Mouse (Mus musculus) retina, postnatal 7 days (tissue): ENCODE measurements around the gene Atg3.
A peak's percentile ranks its signal among the peaks of the same experiment; 100 is the strongest.

ENCODE experiments used
- DNase-seq: peaks from one replicate; pipeline ENCODE4 v3.0.0-alpha.2; 2012; ENCODE audit warnings: low read depth, low spot score

The Atg3 gene

DNA sequence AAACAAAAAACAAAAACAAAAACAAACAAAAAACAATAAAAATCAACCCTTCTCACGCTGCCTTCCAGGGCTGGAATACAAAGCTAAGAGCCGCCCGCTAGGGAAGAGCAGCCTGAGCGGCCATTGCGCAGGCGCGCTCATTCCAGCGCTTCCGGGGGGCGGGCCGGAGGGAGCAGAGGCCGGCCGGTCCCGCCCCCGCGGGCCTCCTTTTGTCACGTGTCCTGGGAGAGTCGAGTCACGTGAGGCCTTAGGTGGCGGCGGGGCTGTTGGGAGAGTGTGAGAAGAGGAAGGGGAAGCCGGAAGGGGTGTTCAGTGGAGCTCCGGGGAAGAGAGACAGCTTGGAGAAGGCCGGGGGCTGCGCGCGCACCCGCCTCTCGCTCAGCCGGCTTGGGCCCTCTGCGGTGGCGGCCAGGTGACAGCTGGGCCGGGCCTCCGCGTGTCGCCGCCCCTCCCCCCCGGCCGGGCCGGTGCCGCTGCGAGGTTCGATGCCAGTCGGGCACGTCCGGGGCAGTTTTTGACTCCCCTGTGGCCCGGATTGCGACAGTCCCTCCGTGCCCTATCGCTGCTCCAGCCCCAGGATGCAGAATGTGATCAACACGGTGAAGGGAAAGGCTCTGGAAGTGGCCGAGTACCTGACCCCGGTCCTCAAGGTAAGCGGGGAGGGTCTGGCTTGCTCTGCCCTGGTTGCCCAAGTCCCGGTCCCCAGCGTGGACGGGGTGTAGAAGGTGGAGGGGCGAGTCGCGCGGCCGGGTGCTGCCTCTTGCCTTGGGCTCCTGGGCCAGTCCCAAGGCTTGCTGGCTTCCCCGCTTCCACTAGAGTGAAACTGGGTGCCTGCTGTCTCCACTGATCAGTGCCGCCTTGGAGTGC, at the start of gene Atg3, which contains the start of gene Slc35a5:
Gene Atg3, plus strand, starts transcription at position 264 of the 867 bp plus-strand sequence.
Gene Slc35a5, minus strand, starts transcription at position 185 of the 867 bp plus-strand sequence.
- DNase-seq, result peak; percentile 97

DNA sequence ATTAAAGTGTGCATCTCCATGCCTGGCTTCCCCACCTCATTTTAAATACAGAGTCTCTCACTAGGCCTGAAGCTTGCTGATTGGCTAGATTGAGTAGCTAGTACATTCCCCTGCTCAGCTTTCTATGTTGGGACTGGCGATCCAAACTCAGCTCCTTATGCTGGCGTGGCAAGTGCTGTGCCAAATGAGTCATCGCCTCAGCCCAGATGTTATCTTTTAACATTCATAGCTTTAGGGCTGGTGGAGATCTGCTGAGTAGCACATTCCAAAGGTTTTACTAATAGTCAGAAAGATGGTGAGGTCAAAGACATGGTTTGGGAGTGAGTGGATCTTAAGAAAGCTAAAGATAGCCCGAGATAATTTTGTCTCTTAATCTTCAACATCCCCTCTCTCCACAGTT, 48.1 kb upstream of the Atg3 start:
- DNase-seq, result no peak

DNA sequence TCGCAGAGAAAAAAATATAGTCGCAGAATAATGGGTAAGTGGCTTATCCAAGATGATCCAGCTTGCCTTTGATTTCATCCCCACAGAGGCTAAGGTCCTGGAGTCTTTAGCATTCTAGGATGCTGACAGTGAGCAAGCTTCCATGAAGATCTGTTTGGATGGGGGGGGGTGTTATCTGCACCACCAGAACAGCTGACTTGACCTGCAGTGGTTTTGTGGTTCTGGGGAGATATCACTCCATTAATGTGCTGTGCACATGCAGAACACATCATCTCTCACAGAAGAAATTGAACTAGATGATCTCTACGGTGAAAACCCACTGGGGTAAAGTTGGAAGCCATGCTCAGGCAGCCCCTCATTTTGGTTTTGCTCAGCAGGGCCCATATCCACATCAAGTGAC, 41.4 kb upstream of the Atg3 start:
- DNase-seq, result no peak

DNA sequence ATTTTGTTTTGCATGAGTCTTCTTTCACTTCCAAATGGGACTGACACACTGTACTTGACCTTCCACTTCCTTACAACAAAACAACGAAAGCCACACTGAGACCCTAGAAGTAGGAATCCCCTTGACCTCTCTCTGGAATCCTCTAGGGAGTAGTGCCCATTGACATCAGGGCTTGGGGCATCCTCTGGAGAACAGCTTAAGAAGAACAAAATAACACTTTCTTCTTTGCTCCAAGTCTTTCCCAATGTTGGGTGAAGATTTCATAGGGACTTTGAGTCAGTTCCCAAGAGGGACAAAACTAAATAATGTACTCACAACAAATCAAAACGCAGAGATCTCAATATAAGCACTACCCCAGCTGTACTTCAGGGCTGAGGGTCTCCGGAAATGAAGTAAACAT, 39.8 kb upstream of the Atg3 start:
- no peak for DNase-seq

DNA sequence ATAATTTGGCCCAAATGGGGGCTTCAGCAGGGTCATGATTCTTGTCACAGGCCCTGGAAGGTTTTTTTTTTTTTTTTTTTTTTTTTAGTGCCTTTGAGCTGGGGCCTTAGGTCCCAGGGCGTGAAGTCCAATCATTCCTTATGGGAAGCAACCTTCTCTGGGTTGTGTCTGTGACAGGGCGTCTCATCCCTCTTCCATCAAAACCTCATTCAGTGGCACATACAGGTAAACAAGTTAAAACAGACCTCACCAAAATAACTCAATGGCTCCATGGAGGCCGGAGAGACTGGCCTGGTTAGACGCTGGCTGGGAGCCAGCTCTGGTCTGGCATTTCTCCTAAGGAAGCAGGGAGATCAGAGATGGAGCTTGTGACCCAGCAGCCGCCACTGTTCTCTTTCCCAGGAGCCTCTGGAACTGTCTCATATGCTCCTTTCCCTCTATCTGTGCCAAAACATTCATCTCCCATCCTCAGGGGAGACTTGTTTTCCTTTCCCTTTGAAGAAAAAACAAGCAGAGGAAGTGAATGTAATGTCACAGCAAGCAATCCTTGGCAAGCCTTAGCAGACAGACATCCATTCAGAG, 37.6 kb upstream of the Atg3 start:
- no peak for DNase-seq

DNA sequence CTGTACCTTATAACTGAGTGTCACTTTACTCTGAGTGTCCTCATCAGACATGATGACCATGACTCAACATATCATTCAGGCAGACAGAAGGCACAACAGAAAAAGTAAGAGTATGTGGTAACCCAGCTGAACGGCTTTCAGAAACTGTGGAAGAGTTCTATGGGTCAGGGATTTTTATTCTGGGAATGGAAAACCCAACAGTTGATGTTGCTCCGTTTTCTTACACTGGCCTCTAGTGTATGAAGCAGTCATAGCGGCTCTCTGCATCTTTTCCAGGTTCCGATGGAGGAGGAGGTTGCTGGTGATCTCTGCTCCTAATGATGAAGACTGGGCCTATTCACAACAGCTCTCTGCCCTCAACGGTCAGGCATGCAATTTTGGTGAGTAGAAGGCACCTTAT, 36.0 kb upstream of the Atg3 start:
- DNase-seq, result no peak

DNA sequence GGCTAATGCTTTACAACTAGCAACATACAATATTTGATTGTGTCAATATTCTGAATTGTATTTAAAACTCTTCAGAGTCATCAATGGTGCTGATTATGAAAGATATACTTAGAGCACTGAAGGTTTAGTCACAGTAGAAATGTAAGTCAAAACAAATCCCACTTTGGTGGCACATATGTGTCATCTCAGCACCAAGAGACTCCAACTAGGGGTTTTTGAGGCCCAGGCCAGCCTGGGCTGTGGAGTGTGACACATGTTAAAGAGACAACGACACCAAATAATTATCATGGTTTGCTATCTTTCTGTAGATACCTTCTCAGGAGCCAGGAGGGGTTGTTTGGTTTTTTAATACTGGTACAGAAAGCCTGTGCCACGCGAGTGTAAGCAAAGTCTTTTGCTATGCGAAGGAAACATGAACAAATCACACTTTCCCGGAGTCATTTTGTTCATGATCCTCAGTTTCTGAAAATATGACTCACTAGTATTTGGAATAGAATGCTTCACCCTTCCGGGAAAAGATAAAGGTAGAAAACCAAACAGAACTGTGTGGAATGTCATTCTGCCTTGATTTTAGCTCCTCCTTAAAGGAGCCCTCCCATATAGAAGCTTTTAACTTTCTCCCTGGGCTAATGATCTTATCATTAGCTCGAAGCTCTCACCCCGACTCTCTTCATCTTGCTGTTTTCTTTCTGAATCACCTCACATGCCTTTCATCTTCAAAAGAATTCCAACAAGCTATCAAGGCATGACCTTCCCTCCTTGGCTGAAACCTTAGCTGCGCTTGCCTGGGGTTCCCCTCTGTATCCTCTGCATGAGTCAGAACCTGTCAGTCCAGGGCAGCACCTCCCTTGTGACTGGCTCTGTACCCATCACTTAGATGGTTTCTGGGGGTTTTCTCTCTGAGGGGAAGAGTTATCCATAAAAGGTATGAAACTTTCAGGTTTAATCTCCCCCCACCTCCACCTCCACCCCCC, 34.1 kb upstream of the Atg3 start:
- no peak for DNase-seq

DNA sequence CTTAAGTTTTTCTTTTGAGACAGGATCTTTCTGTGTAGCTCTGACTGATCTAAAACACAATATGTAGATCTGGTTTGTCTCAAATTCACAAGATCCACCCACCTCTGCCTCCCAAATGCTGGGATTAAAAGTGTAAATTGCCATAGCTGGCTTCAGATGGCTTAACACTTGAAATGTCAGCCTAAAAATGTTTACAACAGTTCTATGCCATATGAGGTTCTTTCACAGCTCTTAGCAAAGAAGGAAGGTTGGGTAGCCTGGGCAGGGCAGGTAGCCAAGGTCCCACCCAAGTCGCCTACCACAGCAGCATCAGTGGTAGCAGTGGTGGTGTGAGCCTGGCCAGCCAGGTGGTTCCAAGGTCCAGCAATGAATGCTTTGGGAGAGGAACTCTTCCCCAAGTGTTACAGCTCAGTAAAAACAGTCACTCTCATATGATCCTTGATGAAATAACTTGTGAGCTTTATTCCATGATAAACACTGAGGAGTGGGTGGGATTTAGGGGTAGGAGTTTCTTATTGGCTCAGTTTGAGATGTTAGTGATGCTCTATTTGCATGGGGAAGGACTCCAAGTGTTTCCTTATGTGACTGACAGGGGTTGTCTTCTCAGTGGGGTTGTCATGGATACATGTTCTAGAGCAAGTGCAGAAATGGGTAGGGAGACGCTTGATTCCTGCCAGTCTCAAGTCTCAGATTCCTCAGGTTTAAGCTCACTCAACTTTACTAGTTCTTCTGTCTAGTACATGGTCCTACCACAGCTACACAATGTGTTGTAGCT, 30.5 kb upstream of the Atg3 start:
- no peak for DNase-seq

DNA sequence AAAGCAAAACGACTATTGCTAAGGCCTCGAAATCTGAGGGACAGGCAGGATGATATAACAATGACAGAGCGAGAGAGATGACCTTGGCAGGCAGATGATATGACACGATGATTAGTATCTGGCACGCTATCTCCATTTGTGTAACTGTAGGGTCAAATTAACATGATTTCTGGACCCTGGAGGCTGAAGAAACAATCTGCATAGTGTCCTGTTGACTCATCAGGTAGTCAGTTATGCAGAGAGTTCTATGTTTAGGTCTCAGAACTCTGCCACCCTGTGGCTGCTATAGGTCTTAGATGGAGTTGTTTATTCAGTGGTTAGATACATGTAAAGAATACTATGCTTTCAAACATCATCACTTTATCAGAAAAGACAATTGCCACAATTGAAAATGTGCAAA, 16.9 kb upstream of the Atg3 start:
- DNase-seq, result no peak

DNA sequence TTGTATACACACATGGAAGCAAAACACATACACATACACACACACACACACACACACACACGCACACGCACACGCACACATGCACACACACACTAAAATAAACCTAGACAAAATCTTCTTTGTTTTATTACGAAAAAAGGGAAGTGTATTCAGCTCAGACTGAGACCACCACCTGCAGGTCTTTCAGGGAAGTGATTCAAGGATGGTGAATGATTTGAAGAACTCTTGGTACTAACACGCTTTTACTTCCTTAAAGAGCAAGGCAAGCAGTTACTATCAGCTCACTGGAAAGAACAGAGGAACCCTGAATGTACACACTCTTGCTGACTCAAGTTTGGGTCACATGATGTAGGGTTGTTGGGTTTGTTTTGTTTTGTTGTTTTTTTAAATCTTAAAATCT, 16.0 kb upstream of the Atg3 start:
- no peak for DNase-seq

DNA sequence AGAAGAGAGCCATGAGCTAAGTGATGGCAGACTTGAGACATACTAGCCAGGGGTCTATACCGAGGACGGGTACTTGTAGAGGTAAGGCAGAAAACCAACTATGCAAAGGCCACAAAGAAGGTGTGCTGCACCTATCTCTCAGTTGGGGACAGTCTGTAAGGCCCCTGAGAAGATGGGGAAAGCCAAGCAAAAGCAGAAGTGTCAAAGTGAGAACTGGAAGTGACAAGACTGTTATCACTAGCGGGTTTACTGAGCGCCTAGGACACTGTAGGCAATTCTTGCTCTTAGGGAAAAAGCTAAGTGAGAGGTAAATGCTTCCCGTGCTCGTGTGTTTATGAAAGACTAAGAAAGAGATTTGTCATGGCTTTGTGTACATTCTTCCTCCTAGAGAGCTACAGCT, 13.5 kb upstream of the Atg3 start:
- DNase-seq, result no peak

DNA sequence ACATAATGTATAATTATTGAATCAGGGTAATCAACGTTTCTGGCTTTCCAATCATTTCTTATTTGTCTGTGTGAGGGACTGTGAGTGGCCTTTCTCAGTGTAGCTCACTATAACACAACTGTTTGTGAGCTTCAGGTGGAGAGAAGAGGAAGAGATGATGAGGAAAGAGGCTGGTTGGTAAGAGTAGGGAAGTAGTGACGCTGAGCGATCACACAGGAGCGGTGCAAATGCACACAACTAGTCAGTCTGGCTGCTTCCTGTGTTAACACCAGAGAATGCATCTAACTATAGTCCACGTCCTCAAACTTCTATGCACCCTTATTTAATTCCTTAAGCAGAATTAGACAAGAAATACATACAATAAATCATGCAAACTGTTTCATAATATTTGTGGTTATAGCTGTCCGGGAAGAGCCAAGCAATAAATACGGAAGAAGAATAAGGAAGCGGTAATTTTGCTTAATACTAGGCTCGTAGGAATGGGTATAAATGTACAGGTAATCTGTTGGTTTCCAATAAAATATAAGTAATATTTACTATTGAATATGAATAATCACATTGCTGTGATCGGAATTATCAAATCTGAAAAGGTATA, 10.0 kb upstream of the Atg3 start:
- DNase-seq, result no peak

DNA sequence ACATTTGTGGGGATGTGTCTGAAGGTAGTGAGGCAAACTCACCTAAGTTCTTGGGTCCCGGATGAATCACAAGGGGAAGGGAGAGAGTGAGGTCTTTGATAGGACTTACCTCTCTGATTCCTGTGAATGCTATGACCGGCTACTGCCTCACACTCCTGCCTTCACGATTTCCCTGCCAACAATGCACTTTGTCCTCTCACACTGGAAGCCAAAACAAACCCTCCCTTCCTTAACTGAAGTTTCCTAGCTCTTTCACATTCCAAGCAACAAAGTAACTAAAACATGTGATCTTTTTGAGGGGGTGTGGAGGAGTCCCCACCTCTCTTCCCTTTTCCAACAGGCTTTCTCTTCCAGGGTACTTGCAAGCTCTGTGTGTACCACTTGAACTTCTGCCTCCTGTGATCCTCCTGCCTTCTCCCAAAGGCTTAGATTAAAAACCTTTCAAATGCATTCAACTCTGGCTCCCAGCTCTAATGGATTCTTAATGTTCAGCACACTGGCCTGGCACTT, 3.8 kb upstream of the Atg3 start:
- DNase-seq, result no peak

DNA sequence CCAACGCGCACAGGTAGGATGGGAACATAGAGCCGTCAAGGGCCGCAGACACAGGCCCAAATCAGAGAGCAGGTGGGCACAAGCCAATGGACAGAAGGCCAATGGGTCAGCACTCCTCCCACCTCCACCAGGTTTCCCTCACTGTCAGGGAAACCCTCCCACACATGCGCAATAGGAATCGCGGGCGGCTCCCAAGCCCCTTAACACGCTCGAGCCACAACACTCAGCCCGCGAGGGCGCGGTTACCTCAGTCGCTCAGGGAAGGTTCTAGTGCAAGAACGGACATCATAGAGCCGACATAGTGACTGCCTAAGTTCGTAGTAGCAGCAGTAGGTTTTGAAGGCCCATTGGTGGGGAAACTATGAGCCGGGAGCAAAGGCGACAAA, 456 bp upstream of the Atg3 start:
- DNase-seq, result peak; percentile 61

DNA sequence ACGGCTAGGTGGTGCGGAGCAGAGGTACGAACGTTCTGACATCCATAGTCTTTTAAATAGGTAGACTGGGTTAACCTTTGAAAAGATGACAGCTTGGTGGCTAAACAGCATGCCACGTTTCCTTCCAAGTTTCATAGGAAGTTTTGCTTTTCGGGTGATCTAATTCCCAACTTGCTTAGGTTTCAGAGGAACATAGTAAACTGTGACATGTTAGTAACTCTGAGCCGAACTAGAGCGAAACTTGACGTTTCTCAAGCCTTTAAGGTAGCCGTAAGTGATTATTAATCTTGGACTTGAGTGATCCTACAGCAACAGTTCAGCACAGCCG, 768 bp downstream of the Atg3 start:
- DNase-seq, result no peak

DNA sequence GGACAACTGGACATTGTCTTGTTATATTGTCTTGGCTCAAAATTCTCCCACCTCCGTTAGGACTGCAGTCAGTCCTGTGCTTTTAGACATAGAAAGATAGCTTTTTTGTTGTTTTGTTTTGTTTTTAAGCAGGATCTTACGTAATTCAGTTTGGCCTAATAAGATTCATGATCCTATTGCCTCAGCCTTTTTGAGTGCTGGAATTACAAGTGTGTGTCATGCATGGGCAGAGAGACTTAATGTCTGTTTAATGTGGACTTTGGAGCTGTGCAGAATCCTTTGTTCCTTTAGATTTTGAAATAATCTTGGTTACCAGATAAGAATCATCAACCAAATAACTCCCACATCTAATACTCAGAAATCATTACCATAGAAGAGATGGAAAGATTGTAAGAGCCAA, 20.0 kb downstream of the Atg3 start:
- DNase-seq, result no peak

DNA sequence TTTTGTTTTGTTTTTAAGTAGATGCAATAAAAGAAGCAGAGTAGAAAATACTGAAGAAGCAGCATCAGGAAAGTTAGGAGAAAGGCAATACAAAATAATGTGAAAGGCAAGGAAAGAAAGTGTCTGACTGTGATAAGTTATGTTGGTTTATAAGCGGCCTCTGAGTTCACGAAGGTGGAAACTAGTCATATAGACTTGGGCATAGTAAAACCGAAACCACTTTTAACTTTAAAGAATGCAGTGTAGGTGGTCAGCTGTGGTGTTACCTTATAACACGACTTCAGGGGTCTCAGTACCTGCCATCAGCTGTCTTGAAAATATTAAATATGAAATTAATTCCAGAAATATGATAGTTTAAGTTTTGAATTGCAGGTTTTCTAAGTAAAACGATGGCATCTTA, 23.2 kb downstream of the Atg3 start:
- no peak for DNase-seq

DNA sequence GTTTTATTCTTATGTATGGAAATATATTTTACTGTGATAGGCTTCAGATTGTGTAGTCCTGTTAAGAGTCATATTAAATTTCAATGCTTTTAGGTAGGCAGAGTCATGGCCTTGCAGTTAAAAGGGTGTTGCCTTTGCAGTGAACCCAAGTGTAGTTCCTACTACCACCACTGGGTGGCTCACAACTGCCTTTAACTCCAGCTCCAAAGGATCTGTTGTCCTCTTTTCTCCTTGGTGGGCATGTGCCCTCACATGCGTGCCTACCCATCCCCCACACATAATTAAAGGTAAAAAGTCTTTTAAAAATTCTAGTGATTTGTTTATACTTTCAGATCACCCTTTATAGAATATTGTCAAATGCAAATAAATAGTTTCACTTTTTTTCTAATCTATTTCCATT, 34.0 kb downstream of the Atg3 start:
- peak; percentile 56 for DNase-seq

DNA sequence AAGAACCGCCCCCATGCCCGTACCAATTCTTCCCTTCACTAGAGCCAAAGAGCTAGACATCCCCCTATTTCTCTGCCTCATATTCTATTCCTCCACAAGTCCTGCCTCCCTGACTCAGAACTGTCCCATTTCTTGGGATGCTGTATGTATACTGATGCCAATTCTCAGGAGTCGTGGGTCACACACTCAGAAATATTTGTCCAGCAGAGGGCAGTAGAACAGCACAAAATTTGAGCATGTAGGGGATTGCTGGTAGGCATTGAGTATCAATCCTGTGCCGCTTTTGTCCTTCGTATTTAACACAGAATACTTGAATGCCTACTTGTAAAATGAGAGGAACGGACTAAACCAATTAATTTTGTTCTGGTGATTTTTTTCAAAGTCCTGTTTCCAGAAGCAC, 38.2 kb downstream of the Atg3 start:
- DNase-seq, result peak; percentile 69

DNA sequence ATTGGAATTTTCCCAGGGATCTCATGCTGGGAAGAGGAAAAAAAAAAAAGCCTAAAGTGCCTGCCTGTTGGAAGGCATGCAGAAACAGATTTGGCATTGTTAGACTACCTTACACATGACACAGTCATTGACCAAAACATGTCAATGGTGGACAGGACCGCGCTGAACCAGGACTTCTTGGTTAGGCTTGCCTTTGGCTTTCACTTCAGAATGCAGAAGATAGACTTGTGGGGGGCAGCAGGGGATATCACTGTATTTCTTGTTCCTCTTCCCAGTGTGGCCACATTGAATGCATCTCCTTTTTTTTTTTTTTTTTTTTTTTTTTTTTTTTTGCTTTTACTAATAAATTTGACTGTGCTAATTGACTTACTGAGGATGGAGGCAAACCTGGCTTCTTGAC, 42.8 kb downstream of the Atg3 start:
- no peak for DNase-seq

DNA sequence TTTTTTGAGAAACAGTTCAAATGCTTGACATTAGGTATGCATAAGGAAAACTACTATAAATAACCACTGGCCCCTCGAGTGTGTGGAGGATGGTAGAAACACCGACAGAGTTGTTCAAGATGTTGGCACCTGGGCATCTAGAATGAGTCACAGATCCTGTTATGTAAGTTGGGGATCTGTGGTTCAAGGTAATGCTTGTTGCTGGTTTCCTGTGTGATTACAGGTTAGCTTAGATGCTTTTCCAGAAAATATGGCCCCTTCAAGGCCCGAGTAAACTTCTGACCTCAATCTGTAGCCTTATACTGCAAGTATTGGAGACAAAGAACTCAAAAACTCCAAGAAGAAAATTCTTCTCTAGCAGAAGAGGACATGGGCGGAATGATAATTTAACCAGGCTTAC, 45.9 kb downstream of the Atg3 start:
- DNase-seq, result no peak
